Mouse (Mus musculus): ENCODE measurements around the gene Pnldc1.
"Not testable (repeated sequence)": the region's sequence is repeated elsewhere in the genome, so short reads cannot be mapped to it uniquely, and the experiment has no call there.

Pnldc1 gene

DNA sequence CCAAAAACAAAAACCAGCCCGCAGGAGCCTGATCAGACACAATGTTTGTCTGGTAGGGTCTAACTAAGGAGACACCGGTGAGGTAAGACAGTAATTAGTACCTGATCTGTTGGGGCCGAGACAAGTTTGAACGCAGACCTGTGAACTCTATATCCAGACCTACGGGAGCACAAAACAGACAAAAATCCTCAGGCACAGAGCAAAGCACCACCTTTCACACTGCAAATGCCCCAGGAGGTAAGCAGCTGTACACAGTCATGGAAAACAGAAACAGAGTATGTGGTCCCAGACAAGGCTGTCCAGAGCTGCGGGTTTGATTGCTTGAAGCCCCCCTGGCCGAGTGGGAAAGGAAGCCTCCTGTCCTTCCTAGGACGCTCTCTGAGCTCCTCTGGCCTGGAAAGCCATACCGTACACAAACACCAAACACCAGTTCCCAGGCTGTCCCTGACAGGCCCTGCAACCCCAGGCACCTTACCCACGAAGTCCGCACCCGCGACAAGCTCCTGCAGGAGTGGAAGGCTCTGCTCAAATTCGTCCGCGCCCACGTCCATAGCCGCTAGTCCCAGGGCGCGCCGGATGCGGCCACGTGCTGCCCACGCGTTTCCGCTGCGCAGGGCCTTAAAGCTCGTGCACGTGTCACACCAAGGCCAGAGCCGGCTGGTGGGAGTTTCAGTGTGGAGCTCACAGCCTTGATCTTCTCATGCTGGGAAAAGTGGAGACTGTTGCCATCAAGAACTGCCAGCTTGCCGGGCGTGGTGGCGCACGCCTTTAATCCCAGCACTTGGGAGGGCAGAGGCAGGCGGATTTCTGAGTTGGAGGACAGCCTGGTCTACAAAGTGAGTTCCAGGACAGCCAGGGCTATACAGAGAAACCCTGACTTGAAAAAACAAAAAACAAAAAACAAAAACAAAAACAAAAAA lies at the start of gene Pnldc1:
TSS of gene Pnldc1 (minus strand) at position 870 of the 920 bp plus-strand sequence.
- DNase-seq (ENCODE audit: low spot score in 2 of 2) = no peak

DNA sequence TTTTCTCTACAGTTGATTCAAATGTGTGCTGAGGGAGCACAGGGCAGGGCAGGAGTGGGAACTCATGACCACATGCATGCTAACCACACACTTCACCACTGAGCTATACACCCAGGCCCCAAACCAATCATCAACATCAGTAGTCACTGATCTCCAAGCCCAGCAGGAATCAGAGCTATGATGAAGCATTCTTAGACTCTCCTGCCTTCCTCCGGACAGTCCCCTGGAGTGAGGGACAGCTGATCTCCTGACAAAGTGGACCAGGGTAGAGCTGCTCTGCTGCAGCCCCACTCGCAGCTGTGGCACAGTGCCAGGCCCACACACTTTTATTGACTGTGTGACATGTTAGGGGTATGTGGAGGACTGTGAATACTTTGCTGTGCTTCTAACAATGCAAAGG lies 49.3 kb upstream of the Pnldc1 start:
- DNase-seq (ENCODE audit: low spot score in 2 of 2) = not testable (repeated sequence)

DNA sequence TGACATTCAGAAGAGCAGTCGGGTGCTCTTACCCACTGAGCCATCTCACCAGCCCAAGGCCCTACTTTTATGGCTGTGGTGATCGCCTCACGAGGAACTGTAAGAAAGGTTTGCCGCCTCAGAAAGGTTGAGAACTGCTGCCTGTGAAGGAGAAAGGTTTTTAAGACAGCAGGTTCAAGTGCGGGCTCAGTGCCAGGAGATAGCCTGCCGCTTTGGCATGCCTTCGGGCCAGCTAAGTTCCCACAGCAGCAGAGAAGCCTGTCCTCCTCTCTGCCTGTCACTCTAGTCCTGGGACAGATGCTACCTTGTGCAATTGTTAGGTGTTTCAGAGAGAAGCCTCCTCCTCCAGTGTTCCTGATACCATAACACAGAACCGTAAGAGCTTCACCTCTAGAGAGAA lies 46.6 kb upstream of the Pnldc1 start:
- DNase-seq (ENCODE audit: low spot score in 2 of 2) = no peak

DNA sequence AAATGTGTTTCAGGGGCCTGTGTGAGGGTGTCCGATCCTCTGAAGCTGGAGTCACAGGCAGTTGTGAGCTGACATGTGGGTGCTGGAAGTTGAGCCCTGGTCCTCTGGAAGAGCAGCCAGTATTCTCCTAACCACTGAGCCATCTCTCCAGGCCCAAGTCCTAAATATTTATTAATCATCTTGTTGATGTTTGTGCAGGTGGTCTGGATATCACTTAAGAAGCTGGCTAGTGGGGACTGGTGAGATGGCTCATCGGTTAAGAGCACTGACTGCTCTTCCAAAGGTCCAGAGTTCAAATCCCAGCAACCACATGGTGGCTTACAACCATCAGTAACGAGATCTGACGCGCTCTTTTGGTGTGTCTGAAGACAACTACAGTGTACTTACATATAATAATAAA lies 39.6 kb upstream of the Pnldc1 start:
- no peak for DNase-seq (ENCODE audit: low spot score in 2 of 2)

DNA sequence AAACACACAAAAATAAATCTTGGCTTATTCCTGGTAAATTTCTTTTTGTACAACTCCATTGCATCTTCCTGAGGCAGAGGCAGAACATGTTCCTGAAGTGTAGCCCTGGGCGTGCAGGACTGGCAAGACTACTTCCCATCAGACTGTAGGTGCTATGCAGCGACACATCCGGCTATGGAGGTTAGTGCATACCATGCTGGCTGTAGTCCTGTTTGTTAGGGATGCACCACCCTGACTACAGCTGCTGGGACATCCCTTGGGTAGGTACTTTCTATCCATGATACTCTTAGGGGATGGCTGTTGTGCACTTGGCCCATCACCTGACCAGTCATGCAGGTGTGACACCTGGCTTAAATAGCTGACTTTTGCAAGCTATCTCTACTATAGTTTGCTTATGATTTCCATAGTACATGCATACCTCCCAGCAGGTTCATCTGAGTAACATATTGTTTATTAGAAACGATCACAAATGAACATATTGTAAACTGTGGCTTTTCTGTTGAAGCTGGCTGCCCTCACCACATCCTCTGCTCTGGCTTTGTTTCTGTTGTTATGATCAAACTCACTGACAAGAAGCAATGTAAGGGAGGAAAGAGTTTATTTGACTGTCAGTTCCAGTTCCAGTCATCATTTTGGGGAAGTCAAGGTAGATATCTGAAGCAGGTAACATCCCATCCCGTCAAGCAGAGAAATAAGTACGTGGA lies 32.6 kb upstream of the Pnldc1 start:
- no peak for DNase-seq (ENCODE audit: low spot score in 2 of 2)

DNA sequence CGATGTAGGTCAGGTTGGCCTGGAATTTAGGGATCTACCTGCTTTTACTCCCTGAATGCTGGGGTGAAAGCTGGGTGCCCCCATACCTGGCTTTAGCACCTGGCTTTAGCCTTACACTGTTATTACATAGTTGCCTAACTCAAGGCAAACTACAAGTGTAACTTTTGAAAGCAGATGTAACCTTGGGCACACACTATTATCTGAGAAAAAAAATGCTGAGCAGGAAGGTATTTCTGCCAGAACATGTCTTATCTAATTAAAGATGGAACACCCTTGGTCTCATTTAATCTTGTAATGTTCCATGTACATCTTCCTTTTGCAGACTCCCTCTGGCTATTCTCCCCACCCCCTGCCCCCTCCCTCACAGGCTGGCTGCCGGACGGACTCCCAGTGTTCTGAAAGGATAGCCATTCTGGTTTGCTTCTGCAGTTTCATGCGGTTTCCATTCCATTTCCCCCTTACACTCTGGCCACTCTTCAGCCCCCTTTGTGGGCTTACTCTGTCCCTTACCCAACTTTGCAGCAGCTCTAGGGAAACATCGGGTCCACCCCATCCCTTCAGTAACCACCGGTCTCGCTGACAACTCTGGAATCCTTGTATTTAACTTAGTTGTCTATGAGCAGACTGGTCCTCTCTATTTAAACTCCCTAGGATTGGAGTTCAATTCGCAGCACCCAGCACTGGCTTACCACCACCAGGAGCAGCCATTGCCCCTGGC lies 31.7 kb upstream of the Pnldc1 start:
- no peak for DNase-seq (ENCODE audit: low spot score in 2 of 2)

DNA sequence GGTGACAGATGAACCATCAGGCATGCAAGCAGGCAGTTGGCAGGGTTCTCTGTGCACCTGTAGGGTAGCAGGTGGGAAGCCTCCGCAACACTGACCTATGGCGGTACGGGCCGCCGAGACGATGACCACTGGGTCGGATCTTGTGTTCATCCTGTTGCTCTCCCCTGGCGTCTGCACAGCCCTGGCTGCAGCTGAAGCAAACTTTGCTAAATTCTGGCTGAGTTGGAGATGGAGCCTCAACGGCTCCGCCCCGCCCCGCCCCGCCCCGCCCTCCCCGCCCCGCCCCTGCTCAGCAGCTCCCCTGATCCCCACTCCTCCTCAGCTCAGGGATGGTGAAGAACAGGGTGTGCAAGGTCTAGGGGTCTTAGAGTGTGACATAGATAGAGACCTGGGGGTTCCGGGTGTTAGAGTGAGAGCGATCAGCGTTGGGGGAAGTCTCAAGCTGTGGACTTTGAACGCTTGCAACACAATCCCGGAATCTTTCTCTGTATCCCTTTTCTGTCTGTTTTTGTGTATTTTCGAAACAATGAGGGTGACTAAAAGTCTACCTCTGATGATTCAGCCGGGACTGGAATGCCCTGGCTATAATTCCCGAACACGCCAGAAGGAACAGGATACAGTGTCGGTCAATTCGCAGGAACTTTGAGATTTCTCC lies 30.2 kb upstream of the Pnldc1 start, which contains the start of gene Acat3:
TSS of gene Acat3 (minus strand) at position 450 of the 655 bp plus-strand sequence.
- no peak for DNase-seq (ENCODE audit: low spot score in 2 of 2)

DNA sequence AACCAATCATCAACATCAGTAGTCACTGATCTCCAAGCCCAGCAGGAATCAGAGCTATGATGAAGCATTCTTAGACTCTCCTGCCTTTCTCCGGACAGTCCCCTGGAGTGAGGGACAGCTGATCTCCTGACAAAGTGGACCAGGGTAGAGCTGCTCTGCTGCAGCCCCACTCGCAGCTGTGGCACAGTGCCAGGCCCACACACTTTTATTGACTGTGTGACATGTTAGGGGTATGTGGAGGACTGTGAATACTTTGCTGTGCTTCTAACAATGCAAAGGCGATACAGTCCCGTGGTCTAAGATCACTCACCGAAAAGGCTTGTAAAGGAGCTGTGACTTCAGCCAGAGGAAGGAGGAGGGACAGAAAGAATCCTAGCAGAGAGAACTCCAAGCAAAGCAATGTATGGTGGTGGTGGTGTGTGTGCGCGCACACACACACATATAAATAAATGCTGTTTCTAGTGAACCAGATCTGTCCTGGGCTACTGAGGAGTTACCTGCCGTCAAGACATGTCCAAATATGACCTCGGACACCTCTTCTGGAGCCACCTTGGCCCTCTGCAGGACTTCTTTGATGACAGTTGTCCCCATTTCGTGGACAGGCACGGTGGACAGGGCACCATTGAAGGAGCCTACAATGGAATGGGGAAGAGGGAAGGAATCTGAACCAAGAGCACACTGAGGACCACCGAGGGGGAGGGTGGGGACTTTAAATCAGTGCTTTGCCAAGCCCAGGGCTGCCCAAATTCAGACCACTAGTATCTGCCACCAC lies 29.5 kb upstream of the Pnldc1 start:
- DNase-seq (ENCODE audit: low spot score in 2 of 2) = not testable (repeated sequence)

DNA sequence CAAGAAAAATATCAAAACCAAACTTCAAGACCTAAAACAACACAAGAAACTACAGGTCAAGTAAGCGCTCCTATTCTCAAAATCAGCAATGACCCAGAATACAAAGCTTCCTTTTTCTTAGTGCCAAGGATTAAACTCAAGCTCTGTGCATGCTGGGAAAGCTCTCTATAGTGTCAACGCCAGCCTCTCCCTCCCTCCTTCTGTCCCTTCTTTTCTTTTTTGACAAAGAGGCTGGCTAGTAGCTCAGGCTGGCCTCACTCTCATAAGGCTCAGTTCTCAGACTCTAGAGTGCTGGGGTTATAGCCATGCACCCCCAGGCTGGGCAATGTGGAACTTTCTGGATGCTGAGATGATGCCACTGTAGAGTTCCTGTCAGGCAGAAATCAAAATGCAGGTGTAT lies 28.0 kb upstream of the Pnldc1 start:
- DNase-seq (ENCODE audit: low spot score in 2 of 2) = no peak

DNA sequence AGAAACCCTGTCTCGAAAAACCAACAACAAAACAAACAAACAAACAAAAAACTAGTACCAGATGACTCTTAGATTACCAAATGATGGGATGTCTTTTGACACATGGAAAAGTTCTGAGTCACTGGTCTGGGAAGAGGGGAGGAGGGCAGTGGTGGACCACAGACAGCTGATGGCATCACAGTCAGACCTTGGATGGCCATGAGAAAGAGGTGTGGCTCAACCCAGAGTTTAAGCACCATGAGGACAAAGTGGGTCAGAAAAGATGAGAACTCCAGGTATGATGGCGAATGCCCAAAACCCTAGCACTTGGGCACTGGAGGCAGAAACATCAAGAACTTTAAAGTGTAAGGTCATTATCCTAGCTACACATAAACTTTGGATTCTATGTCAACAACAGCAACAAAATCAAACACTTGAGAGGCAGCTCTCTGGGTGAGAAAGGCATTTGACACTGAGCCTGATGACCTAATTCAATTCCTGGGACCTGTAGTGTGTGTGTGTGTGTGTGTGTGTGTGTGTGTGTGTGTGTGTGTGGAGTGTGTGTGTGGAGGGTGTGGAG lies 27.5 kb upstream of the Pnldc1 start:
- DNase-seq (ENCODE audit: low spot score in 2 of 2) = no peak

DNA sequence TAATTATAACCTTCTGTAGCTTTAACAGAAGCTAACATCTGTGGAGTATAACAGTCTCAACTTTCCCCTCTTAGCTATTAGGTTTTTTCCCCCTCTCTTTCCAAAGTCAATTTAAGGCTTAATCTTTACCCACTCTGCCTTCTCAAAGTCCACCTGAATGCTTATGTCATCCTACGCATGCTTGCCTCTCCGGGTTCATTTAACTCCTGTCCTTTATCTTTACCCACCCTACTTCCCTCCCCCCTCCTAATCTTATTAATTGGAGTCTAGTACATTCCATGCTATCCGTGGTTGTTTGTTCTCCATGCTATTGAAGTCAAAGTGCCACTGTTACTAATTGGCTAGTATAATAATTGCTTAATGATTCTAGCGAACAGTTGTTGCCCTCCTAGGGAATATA lies 25.7 kb upstream of the Pnldc1 start:
- DNase-seq (ENCODE audit: low spot score in 2 of 2) = no peak

DNA sequence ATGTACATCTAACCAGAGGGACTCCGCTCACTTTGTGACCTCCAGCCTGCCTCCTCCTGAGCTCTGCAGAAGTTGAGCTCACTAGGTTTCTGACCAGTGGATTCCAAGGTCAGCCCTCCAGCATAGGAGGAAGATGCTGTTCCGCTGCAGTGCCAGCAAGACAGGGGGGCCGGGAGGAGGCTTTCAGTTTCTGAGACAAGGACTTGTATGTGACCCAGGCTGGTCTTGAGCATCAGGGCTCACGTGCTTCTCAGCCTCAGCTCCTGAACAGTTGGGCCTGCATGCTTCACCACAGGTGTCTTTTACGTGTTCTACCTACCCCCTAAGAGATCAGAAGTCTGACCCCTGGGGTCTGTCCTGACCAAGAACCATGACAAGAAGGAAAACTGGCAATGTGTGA lies 21.5 kb upstream of the Pnldc1 start:
- DNase-seq (ENCODE audit: low spot score in 2 of 2) = not testable (repeated sequence)

DNA sequence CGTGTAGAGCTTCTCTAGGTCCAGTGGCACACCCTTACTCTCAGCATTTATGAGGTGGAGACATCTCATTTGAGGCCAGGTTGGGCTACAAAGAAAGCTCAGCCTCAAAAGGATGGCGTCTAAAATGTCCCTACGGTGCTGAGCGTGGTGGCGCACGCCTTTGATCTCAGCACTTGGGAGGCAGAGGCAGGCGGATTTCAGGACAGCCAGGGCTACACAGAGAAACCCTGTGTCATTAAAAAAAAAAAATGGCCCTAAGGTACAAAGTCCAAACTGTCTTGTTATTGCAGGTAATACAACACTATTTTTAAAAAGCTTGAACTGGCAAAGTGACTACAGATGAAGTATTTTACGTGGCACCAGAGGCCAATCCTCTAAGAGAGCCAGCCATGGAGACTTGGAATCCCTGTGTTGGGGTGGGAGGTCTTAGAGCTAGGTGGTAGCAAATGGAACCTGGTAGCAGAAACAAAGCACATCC lies 15.7 kb upstream of the Pnldc1 start:
- DNase-seq (ENCODE audit: low spot score in 2 of 2) = no peak

DNA sequence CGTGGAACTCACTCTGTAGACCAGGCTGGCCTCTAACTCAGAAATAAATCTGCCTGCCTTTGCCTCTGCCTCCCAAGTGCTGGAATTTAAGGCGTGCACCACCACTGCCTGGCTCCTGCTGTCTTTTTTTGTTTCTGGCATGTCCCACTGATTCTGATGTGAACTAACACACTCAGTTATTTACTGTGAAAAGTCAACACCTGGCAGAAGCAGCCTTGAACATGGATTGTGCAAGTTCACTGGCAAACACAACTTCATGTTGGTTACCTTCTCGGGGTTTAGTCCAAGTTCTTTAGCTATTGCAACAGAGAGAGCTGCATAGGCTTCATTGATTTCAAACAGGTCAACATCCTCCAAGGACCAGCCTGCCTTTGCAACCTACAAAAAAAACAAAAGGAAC lies 15.0 kb upstream of the Pnldc1 start:
- DNase-seq (ENCODE audit: low spot score in 2 of 2) = no peak

DNA sequence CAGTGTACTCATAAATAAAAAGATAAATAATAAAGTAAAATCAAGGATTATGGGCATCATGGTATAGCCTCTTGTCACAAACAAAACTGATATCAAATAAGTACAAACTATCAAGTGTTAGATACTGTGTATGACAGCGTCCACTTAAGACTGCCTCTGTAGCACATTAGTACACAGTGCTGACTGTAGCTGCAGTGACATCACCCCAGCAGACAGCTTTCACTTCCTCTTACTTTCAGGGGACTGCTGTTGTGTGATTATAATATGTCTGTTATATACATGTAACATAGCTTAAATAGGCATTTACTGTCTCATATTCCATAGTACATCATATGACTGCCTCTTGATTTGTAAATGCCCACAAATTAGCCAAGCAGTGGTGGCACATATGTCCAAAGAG lies 11.0 kb upstream of the Pnldc1 start:
- no peak for DNase-seq (ENCODE audit: low spot score in 2 of 2)

DNA sequence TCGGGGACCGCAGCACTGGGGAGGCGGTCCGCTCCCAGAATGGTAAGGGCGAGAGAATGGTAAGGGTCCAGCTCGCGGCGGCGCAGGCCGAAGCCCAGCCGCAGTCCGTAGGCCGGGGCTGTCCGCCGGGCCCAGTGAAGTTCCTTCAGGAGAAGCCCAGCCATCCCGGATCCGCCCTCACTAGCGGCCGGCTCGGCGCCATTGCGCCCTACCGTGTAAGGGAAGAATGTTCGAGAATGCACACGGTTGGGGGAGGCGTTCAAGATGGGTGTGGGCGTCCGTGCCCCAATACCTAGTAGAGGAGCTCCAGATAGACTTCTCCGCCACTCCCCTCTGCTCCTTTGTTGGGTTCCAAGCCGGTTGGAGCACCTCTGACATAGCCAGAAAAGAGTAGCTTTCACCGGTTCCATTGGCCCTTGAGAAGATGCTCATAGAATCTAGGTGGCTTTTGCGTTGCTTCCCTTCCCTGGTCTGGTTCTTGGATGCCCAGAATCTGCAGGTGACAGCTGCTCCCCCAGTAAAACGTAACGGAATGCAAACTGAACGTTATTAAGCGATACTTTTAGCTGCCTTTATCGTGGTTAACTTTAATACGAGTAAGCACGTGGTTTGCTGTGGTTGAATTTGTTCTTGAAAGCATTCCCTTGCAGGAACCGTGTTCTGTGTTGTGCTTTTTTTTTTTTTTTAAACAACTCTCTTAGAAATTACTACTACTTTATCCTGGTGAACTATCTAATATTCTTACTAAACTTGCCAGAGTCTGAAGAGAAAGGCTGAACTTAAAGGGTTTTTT lies 6.8 kb upstream of the Pnldc1 start:
- DNase-seq (ENCODE audit: low spot score in 2 of 2) = peak; percentile 35 to 66

DNA sequence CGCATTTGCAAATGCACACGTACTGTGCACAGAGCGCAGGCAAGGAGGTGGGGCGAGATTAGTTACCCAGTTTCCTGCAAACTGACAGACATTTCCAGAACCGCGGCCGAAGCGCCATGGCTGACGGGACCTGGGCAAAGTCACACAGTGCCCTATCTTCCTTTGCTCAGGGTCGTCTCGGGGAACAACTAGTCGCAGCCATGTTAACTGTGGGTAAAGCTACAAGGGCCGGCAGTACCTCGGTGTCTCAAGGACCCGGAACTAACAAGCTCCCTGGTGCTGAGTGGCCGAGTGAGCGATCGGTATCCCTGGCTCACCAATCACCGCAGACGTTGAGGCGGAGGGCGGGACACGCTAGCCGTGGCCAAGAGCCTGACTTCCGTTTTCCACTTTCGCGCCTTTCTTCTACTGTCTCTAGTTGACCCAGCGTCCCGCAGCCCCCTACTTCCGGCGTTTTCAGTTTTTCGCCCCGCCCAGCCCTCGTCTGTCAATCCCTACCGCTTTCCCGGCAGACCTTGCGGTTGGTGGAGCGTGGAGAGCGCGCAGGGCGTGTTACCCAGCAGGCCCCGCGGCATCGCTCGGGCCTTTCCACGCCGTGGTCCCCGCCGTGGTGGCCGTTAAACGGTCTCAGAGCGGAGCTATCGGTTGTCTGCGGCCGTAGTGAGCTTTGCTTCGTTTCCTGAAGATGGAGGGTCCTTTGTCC lies 6.0 kb upstream of the Pnldc1 start, which contains the start of gene Mrpl18:
TSS of gene Mrpl18 (minus strand) at position 465 of the 703 bp plus-strand sequence.
- peak; percentile 97 to 99 for DNase-seq (ENCODE audit: low spot score in 2 of 2)

DNA sequence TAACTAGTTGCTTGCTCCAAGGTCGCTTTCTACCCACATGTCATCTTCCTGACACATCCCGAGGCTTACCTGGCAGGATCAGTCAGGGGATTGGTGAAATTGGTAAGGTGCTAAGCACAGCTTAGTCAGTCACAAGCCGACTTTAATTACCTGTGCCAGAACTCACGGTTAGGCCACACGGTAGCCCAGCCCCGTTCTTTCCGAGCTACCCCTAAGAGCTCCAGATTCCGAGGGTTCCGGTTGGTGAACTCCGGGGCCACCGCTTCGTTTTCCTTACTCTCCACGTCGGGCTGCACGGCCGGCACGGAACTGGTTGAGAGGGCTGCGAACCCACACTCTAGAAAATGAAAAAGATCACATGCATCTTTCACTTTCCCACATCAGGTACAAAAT lies 5.5 kb upstream of the Pnldc1 start, which contains the start of gene Tcp1:
TSS of gene Tcp1 (plus strand) at position 214 of the 393 bp plus-strand sequence.
- no peak for DNase-seq (ENCODE audit: low spot score in 2 of 2)

DNA sequence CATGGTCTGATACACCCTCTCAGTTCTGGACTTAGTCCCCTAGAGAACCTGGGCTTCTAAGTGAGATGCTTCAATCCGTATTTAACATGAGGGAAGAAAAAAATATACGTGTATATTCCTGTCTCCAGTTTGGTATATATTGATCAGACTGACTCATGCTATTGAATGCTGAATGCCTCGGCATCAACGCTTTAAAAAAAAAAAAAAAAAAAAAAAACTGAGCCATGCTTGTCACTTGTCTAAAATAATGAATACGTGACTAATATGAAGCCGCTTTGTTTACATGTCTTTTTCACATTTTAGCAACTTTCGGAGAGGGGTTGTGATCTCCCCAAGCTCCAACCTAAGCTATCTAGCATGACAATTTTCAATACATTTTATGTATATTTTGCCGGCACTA lies 361 bp upstream of the Pnldc1 start:
- DNase-seq (ENCODE audit: low spot score in 2 of 2) = no peak
